Mouse (Mus musculus): ENCODE results near the gene Eid3.

GRCm38 (mm10) chr10:82844731-82845130 lies 21.7 kb upstream of the Eid3 start:
- TF ChIP-seq POLR2A (IDR thresholded peaks at IDR 0.05; ENCODE audit: extremely low read depth, insufficient read depth, low read length), result no peak
- TF ChIP-seq CTCF (IDR thresholded peaks at IDR 0.05; ENCODE audit: low read depth, low read length), result no peak
